Mouse (Mus musculus): Measurements from ENCODE around the gene Nup93.

DNA sequence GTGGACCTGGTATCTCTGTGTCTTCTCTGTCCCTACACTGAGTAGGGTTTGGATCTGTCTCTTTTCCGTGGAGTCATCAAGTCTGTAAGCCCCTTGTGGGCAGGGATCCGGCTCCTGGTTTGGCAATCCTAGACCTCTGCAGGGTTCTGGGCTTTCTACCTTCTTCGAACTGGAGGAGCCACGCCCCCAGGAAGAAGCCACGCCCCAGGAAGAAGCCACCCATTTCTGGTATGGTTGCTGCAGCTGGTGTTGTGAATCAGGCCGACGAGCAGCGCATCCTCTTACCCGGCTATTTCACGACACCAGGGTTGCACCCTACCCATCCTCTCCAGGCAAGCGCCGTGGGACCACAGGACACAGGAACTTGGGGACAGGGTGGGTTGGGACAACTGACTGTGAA lies 109.7 kb downstream of the Nup93 start:
- TF ChIP-seq POLR2A (IDR thresholded peaks at IDR 0.05; ENCODE audit: borderline replicate concordance, insufficient read depth, low read length) (no peak), CTCF (IDR thresholded peaks at IDR 0.05; ENCODE audit: borderline replicate concordance, insufficient read depth, low read depth, low read length) (no peak)

Data from cerebellum, adult 2 months (tissue).